Mouse (Mus musculus): ENCODE data around the gene Samd8.

Gene Samd8

DNA sequence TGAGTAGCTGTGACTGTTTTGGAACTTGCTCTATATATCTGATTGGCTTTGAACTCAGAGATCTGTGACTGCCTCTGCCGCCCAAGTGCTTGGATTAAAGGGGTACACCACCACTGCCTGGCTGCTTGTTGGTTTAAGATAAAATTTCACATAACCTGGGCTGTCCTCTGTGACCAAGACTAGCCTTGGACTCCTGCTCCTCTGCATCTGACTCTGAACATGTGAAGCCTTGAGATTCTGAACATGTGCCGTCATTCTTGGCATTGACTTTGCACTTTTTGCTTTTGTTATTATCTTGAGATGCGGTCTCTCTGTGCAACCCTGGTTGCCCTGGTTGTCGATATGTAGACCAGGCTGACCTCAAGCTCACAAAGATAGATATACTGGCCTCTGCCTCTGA lies 41.4 kb downstream of the Samd8 start:
- no peak for DNase-seq (ENCODE audit: low read depth in 1 of 2, low spot score in 2 of 2)

- no peak for DNase-seq (ENCODE audit: low read depth in 1 of 2, low spot score in 2 of 2)
These were observed 41.9 kb downstream of the Samd8 start for GRCm38 (mm10) chr14:21792250-21792649.

- no peak for DNase-seq (ENCODE audit: low read depth in 1 of 2, low spot score in 2 of 2)
These were observed 50.3 kb downstream of the Samd8 start for GRCm38 (mm10) chr14:21800641-21801040.

DNA sequence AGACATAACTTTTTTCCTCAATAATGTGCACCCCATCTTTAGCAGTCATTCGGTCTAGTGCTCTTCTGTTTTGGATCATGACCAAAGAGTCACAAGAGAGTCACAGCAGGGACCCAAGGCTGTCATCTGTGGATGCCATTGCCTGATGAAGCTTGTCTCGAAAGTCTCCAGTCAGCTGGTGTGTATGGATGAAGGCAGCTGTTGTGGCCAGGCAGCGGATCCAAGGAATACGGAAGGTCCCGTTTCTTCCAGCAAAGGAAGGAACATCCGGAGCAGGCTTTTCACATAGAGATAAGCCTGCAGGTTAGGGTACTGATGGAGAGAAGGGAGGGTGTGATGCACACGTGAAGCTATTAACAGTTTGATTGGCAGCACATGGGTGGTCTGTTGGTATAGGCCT lies 51.3 kb downstream of the Samd8 start:
- no peak for DNase-seq (ENCODE audit: low read depth in 1 of 2, low spot score in 2 of 2)

GRCm38 (mm10) chr14:21802543-21803206 lies 52.3 kb downstream of the Samd8 start:
- DNase-seq (ENCODE audit: low read depth in 1 of 2, low spot score in 2 of 2) = no peak

DNA sequence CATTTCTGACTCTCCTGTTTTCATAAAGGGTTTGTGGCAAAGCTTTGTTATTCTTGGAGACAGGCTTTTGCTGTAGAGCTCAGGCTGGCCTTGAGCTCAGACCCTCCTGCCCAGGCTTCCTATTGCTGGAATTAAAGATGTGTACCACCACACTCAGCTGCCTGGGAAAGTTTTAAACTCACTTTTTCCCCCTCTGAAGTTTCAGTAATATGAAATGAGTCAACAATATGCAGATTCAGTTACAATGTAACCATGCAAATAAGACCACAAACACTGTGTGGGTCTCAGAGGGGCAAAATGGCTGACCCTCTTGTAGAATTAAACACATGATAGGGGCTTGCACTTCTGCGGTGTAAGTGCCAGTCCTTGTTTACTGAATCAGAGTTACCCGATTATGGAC lies 55.9 kb downstream of the Samd8 start:
- DNase-seq (ENCODE audit: low read depth in 1 of 2, low spot score in 2 of 2) = no peak

DNA sequence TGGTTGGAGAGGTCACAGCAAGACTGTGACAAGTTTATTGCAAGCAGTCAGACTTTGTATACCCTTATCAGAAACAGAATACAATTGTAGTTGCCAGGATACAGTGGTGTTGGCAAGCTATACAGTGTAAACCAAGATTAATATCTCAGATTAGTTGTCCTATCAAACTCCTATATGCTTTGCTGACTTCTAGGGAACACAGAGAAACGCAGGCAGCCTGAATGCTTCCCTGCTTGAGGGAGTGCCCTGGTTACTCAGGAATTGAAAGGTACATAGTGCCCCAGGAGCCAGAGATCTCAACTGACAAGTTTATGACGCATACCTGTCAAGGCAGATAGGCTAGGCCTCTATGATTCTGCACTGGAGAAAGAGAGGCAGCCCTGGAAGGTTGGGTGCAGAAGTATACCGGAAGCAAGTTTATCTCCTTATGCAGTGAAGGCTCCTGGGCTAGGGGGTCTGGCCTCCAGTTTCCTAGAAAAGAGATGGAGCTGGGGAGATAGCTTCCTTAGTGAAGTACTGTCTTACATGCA lies 56.4 kb downstream of the Samd8 start:
- no peak for DNase-seq (ENCODE audit: low read depth in 1 of 2, low spot score in 2 of 2)

DNA sequence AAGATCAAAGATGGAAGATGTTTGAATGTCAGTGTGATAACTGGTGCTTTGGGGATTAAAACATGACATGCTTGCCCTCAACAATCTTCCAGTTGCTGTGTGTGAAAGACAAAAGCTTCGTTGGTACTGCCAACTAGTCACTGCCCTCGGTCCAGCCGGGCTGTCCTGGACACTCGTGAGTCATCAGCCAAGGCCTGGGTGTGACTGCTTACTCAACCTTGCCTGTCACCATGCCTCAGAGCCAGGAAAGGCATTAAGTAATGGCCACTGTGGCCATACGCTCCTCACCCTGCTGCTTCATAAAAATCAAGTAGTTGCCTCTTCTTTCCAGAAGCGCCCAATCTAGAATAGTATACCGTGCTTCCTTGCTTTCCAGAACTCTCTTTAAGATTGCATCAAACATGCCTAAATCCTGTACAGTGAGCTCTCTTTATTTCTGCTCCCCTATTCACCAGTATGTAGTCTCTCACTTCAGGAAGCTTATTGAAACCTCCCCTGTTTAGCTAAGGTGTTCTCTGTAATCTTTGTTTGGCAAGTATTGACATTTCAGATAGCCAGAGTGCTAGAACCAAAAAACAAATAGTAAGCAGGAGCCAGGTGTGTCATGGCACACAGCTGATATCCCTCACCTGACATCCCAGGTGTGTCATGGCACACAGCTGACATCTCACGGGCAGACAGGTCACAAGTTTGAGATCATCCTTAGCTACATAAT lies 58.0 kb downstream of the Samd8 start:
- no peak for DNase-seq (ENCODE audit: low read depth in 1 of 2, low spot score in 2 of 2)

DNA sequence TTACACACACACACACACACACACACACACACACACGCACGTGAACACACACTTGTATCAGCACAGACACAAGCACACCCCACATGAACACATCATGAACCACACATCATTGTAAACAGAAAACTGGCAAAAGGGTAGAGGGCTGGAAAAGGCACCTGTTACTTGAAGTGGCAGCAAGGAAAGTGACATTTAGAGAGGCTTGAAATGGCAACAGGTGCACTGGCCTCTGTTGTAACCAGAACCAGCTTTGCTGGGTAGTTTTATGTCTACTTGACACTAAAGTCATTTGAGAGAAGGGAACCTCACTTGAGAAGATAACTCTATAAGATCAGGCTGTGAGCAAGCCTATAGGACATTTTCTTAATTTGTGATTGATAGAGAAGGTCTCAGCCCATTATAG lies 59.1 kb downstream of the Samd8 start:
- DNase-seq (ENCODE audit: low read depth in 1 of 2, low spot score in 2 of 2) = no peak

DNA sequence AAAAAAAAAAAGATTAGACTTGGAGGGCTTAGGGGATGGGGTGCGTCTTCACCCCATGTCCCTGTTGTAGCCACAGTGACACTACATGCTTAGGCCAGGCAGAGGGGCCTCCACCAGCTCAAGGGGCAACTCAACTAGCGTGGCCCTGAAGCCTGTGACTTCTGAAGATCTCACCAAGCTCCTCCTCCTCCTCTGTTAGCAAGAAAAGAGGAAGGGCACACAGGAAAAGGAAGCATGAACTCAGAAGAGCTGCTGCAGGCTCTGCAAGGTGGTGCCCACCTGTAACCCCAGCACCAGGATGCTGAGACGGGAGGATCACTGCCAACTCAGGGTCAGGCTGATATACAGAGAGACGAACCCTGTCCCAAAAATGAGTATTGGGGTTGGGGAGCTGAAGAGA lies 61.0 kb downstream of the Samd8 start:
- no peak for DNase-seq (ENCODE audit: low read depth in 1 of 2, low spot score in 2 of 2)

- no peak for DNase-seq (ENCODE audit: low read depth in 1 of 2, low spot score in 2 of 2)
These were observed 61.5 kb downstream of the Samd8 start for GRCm38 (mm10) chr14:21811744-21812393.

- peak in 1 of 2 experiments; percentile 53 for DNase-seq (ENCODE audit: low read depth in 1 of 2, low spot score in 2 of 2)
These were observed 62.3 kb downstream of the Samd8 start for GRCm38 (mm10) chr14:21812590-21813162.

- no peak for DNase-seq (ENCODE audit: low read depth in 1 of 2, low spot score in 2 of 2)
These were observed 62.9 kb downstream of the Samd8 start for GRCm38 (mm10) chr14:21813216-21813615.

DNA sequence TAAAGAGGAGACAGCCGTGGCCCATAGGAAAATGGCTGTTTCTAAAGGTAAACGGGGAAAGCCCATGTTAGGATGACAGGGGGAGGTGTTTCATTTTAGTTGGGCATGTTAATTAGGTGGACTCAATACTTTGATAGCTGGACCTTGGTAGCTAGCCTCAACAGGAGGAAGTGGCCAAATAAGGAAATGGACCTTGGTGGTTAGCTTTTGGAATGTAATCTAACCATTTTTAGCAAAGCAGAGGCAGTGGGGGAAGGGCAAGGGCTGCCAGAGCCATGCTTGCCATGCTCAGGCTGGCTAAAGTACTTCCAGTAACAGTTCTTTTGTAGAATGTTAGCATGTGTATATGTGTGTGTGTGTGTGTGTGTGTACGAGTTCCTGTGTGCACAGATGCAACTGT lies 63.5 kb downstream of the Samd8 start:
- no peak for DNase-seq (ENCODE audit: low read depth in 1 of 2, low spot score in 2 of 2)

DNA sequence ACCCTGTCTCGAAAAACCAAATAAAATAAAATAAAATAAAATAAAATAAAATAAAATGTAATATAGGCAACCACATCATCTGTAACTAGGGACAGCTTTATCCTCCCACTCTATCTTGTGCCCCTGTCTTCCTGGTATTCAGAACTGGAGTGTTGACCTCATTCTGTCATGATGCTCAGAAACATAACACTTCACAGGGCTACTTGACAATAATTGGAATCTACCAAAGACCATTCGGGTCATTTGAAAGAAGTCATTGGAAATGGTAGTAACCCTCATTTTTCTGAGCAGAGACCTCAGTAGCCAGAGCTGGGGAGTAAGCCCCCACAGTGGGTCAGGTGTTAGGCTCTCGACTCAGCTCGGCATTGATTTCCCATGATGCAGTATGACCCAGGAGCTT lies 64.3 kb downstream of the Samd8 start:
- DNase-seq (ENCODE audit: low read depth in 1 of 2, low spot score in 2 of 2) = no peak

GRCm38 (mm10) chr14:21816255-21816654 lies 65.9 kb downstream of the Samd8 start:
- no peak for DNase-seq (ENCODE audit: low read depth in 1 of 2, low spot score in 2 of 2)

DNA sequence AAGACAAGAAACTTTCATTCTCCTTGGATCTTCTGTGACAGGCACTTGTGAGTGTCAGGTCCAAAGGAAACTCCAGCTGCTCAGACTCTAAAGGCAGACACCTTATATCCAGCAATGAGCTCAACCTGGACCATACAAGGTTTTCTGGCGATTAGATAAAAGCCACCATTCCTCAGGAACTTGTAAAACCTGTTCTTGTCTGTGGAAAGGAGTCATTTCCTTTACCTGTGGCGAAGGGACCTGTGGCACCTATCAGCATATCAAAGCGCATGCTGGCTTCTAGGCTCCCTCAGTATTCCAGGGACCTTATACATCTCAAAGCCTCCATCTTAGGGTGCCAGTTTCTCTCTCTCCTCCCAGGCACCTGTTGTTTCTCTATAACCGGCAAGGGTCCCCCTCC lies 67.1 kb downstream of the Samd8 start:
- DNase-seq (ENCODE audit: low read depth in 1 of 2, low spot score in 2 of 2) = no peak

- DNase-seq (ENCODE audit: low read depth in 1 of 2, low spot score in 2 of 2) = no peak
These were observed 70.7 kb downstream of the Samd8 start for GRCm38 (mm10) chr14:21820880-21821505.

DNA sequence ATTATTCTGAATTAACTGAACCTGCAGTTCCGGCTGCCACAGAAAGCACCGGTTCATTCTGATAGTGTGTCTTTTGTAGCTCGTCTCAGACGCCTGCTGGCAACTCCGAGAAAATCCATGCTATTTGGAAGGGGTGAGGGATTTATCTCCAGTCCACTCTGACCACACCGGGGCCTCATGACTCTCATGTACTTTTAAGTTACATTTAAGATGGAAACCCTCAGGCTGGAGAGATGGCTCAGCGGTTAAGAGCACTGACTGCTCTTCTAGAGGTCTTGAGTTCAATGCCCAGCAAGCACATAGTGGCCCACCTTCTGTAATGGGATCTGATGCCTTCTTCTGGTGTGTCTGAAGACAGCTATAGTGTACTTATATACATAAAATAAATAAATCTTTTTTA lies 72.0 kb downstream of the Samd8 start:
- DNase-seq (ENCODE audit: low read depth in 1 of 2, low spot score in 2 of 2) = no peak

DNA sequence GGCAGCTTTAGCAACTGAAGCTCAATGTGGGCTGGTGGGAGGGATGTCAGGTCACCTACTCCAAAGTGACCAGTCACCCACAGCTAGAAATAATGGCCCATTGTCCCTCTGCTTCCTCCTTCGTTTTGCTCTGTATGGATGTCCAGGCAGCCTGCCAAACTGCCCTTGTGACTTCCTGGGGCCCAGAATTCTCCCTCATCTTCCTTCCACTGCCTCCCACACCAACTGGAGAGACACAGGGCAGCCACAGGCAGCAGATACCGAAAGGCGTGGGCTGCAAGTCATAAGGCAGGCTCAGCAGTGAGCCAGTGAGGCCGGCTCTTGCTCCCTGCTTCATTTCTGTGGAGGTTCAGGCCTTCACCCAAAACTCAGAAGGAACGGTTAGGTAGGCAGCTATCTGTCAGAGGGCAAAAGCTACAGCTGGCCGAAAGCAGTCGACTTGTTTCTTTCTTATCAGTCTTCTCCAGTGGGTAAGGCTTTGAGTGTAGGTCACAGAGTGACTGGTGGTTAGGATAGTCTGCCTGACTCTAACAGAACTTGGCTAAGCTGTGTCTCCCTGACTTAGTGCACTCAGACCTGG lies 72.6 kb downstream of the Samd8 start:
- peak in 1 of 2 experiments; percentile 41 for DNase-seq (ENCODE audit: low read depth in 1 of 2, low spot score in 2 of 2)

GRCm38 (mm10) chr14:21823897-21824296 lies 73.6 kb downstream of the Samd8 start:
- no peak for DNase-seq (ENCODE audit: low read depth in 1 of 2, low spot score in 2 of 2)

Measured in monocyte, adult 2 months (primary cell).